Mouse (Mus musculus): Measurements from ENCODE around the gene Rsph9. TPM values are rescaled to one million over a fixed set of nuclear protein-coding genes. Genes with fewer than 3 reads are reported as not detected.

Rsph9 gene
- polyA plus RNA-seq (2014; fragmentation: Nextera tagmentation; extraction: Ambion mirVana): 13.1 and 15.8 TPM in 2 replicates

DNA sequence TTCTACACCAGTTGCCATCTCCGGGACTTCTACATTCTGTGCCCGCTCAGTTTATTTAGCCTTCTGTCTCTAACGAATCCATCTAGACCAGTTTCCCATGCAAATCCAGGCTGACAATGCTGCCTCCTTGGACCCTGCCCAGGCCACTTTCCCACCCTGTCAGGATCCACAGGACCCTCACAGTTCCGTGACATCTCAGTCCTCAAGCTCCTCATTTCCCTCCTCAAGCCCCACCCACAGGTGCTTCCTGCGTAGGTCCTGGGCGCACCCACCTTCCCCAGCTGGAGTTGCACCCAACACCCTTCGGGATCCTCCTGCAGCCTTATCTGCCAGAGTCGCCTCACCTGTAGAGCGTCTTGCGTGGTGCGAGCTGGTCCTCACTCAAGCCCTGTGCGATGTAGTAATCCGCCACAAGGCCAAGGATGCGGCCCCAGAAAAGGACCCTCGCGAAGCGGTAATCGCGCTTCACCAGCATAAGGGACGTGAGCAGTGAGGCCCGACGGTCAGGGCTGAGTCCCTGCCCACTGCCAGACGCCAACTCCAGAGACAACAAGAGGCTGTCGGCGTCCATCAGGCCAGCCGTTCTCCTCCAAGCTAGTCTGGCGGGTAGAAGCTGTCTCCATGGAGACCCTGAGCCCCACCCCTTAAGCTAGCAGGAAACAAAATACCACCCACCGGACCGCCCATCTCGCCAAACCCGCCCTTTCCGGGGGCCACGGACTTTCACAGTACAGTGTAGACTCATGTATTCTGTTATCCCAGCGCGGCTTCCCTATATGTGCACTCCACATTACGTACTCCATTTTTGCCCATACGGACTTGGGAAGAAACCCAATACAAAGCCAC is at the start of gene Rsph9:
Gene Rsph9, minus strand, starts transcription at position 639 of the 846 bp plus-strand sequence.
- Histone ChIP-seq H3K27ac (ENCODE audit: low read length) (peak within 1 kb of the TSS; percentile 39; the same call in 1 of the 2 replicates), H3K9me3 (ENCODE audit: control insufficient read depth, low read depth, low read length) (no peaks in the 10 kb centered on the region), H3K36me3 (ENCODE audit: control insufficient read depth, insufficient read depth, low read length) (peaks cover 20% of the 10 kb centered on the region), H3K9ac (replicated peaks; ENCODE audit: low read depth, low read length) (no peak within 1 kb of the TSS; the same call in 1 of the 2 replicates), H3K27me3 (ENCODE audit: control insufficient read depth, insufficient read depth, low read length) (no peaks in the 10 kb centered on the region), H3K4me1 (ENCODE audit: control insufficient read depth, insufficient read depth, low read length) (peaks cover 4% of the 10 kb centered on the region), H3K4me3 (ENCODE audit: low read depth, low read length) (peak within 1 kb of the TSS; percentile 38), H3K4me2 (replicated peaks; ENCODE audit: low read depth, low read length) (peak within 1 kb of the TSS; percentile 82)
- ATAC-seq (ENCODE audit: insufficient number of reproducible peaks, insufficient read depth, low FRiP score, low read depth): peak; percentile 97
- WGBS: 5% methylated on average over 37 of the region's 37 CpGs

DNA sequence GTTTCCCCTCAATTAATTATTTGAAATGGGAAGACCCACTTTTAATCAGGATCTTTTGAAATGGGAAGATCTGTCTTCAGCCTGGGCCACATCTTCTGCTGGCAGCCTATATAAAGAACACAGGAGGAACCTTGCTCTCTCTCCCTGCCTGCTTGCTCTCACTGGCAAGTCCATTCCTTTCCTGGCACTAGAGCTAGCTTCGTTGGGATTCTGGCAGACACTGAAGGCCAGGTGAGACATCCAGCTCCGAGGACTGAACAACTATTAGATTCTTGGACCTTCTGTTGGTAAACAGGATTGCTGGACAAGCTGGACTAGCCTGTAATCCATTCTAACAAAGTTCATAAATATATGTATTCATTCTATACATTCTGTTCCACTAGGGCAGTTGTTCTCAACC is 44.8 kb upstream of the Rsph9 start:
- Histone ChIP-seq H3K36me3 (ENCODE audit: control insufficient read depth, insufficient read depth, low read length) (peaks cover 64% of the 10 kb centered on the region), H3K27me3 (ENCODE audit: control insufficient read depth, insufficient read depth, low read length) (no peaks in the 10 kb centered on the region), H3K4me2 (replicated peaks; ENCODE audit: low read depth, low read length) (no peak overlapping the region), H3K27ac (ENCODE audit: low read length) (no peak overlapping the region), H3K4me3 (ENCODE audit: low read depth, low read length) (no peak overlapping the region), H3K9ac (replicated peaks; ENCODE audit: low read depth, low read length) (no peak overlapping the region), H3K9me3 (ENCODE audit: control insufficient read depth, low read depth, low read length) (no peaks in the 10 kb centered on the region), H3K4me1 (ENCODE audit: control insufficient read depth, insufficient read depth, low read length) (no peaks in the 10 kb centered on the region)
- no peak for ATAC-seq (ENCODE audit: insufficient number of reproducible peaks, insufficient read depth, low FRiP score, low read depth)
- WGBS: 96% methylated on average over 2 of the region's 2 CpGs

DNA sequence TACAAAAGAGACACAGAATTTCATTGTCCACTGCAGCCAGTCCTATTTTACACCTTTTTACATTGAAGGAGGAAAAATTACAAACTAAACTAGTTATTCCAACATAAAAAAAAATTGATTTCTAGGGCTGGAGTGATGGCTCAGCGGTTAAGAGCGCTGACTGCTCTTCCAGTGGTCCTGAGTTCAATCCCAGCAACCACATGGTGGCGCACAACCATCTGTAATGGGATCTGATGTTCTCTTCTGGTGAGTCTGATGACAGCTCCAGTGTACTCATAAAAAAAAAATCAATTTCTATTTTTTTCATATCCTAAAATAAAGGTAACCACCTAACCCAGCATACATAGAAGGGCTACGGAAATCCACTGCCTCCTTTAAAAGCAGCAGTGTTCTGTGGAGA is 38.3 kb upstream of the Rsph9 start:
- H3K4me3 ChIP-seq (ENCODE audit: low read depth, low read length): no peak overlapping the region
- no peaks in the 10 kb centered on the region for H3K27me3 ChIP-seq (ENCODE audit: control insufficient read depth, insufficient read depth, low read length)
- no peak overlapping the region for H3K27ac ChIP-seq (ENCODE audit: low read length)
- H3K36me3 ChIP-seq (ENCODE audit: control insufficient read depth, insufficient read depth, low read length): peaks cover 76% of the 10 kb centered on the region
- 84% methylated on average over 4 of the region's 4 CpGs for WGBS
- H3K9me3 ChIP-seq (ENCODE audit: control insufficient read depth, low read depth, low read length): no peaks in the 10 kb centered on the region
- no peaks in the 10 kb centered on the region for H3K4me1 ChIP-seq (ENCODE audit: control insufficient read depth, insufficient read depth, low read length)
- no peak for ATAC-seq (ENCODE audit: insufficient number of reproducible peaks, insufficient read depth, low FRiP score, low read depth)
- no peak overlapping the region for H3K4me2 ChIP-seq (replicated peaks; ENCODE audit: low read depth, low read length)
- H3K9ac ChIP-seq (replicated peaks; ENCODE audit: low read depth, low read length): no peak overlapping the region

DNA sequence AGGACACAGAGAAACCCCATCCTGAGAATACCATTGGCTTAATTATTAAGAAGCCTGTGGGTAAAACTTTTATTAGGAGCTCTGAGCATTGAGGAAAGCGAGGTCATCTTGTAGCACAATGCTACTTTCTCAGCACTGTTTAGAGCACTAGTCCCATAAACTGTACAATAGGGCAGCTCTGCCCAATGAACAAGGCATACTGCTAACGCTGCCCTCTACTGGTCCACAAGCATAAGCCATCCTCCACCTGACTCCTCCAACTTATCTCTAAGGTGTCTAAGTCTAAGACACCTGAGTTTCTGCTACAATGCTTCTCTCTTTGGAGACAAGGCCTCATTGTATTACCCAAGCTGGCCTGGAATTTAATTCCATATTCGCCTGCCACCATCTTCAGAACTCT is 26.5 kb upstream of the Rsph9 start:
- Histone ChIP-seq H3K9me3 (ENCODE audit: control insufficient read depth, low read depth, low read length) (no peaks in the 10 kb centered on the region), H3K4me3 (ENCODE audit: low read depth, low read length) (no peak overlapping the region), H3K27ac (ENCODE audit: low read length) (no peak overlapping the region), H3K4me2 (replicated peaks; ENCODE audit: low read depth, low read length) (no peak overlapping the region), H3K4me1 (ENCODE audit: control insufficient read depth, insufficient read depth, low read length) (no peaks in the 10 kb centered on the region), H3K36me3 (ENCODE audit: control insufficient read depth, insufficient read depth, low read length) (peaks cover 82% of the 10 kb centered on the region), H3K9ac (replicated peaks; ENCODE audit: low read depth, low read length) (no peak overlapping the region), H3K27me3 (ENCODE audit: control insufficient read depth, insufficient read depth, low read length) (no peaks in the 10 kb centered on the region)
- no peak for ATAC-seq (ENCODE audit: insufficient number of reproducible peaks, insufficient read depth, low FRiP score, low read depth)
- WGBS: 76% methylated on average over 3 of the region's 3 CpGs

DNA sequence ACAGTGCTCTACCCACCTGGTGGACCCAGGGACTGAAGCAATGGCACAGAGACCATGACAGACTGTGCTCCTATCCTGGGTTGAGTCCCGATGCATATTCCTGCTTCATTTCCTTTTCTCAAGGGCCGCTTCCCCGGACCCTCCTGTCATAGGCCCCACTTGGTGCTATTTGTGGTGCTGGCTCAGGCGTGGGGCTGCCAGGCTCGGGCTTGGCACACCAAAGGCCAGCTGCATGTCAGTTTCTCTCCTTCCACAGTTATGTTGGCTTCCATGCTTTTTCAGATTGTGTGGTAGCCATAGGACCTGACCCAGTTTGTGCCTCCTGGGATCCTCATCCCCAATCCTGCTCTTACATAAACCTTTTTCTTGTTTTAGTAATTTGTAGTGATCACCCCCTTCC is 24.8 kb upstream of the Rsph9 start:
- H3K4me2 ChIP-seq (replicated peaks; ENCODE audit: low read depth, low read length): no peak overlapping the region
- H3K36me3 ChIP-seq (ENCODE audit: control insufficient read depth, insufficient read depth, low read length): peaks cover 87% of the 10 kb centered on the region
- 94% methylated on average over 5 of the region's 5 CpGs for WGBS
- H3K27me3 ChIP-seq (ENCODE audit: control insufficient read depth, insufficient read depth, low read length): no peaks in the 10 kb centered on the region
- no peak overlapping the region for H3K9ac ChIP-seq (replicated peaks; ENCODE audit: low read depth, low read length)
- no peak overlapping the region for H3K27ac ChIP-seq (ENCODE audit: low read length)
- H3K4me3 ChIP-seq (ENCODE audit: low read depth, low read length): no peak overlapping the region
- H3K4me1 ChIP-seq (ENCODE audit: control insufficient read depth, insufficient read depth, low read length): no peaks in the 10 kb centered on the region
- no peak for ATAC-seq (ENCODE audit: insufficient number of reproducible peaks, insufficient read depth, low FRiP score, low read depth)
- H3K9me3 ChIP-seq (ENCODE audit: control insufficient read depth, low read depth, low read length): no peaks in the 10 kb centered on the region

DNA sequence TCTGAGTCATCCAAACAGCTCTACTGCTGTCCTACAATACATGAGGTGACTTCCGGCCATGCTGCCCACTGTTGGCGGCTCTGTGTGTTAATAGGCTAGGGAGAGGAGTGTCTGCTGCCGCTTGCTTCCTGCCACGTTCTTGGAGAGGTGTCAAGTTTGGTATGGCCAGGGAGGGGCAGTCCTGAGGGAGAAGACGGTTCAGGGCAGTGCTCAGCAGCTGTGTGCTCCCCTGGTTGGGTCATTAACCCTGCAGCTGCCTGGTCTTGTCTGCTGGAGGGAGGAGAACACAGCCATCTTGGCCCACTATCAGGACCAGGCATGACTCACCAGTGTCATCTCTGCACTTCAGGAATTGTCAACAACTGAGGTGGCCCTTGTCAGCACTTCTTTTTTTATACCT is 24.3 kb upstream of the Rsph9 start:
- no peak for ATAC-seq (ENCODE audit: insufficient number of reproducible peaks, insufficient read depth, low FRiP score, low read depth)
- H3K4me3 ChIP-seq (ENCODE audit: low read depth, low read length): no peak overlapping the region
- no peak overlapping the region for H3K27ac ChIP-seq (ENCODE audit: low read length)
- no peak overlapping the region for H3K9ac ChIP-seq (replicated peaks; ENCODE audit: low read depth, low read length)
- 0 out of 2 replicates have a peak, but pooled peaks cover under 1% of the 10 kb centered on the region for H3K4me1 ChIP-seq (ENCODE audit: control insufficient read depth, insufficient read depth, low read length)
- no peak overlapping the region for H3K4me2 ChIP-seq (replicated peaks; ENCODE audit: low read depth, low read length)
- H3K36me3 ChIP-seq (ENCODE audit: control insufficient read depth, insufficient read depth, low read length): peaks cover 87% of the 10 kb centered on the region
- no peaks in the 10 kb centered on the region for H3K9me3 ChIP-seq (ENCODE audit: control insufficient read depth, low read depth, low read length)
- 53% methylated on average over 5 of the region's 5 CpGs for WGBS
- H3K27me3 ChIP-seq (ENCODE audit: control insufficient read depth, insufficient read depth, low read length): no peaks in the 10 kb centered on the region

DNA sequence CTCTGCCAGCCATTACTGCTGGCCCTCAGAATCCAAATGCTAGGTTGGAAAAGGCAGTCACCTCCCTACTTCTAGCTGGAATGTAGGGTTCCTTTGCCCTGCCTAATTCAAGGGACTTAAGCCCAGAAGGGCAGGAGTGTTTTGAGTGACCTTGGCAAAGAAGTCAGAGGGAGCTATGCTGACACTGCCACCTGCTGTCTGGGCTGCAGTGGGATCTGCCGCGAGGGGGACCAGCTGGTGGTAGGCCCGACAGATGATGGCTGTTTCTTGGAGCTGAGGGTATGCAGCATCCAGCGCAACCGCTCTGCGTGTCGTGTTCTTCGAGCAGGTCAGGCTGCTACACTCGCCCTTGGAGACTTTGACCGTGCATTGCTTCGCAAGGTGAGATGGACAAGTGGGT is 23.0 kb upstream of the Rsph9 start:
- Histone ChIP-seq H3K27me3 (ENCODE audit: control insufficient read depth, insufficient read depth, low read length) (no peaks in the 10 kb centered on the region), H3K4me2 (replicated peaks; ENCODE audit: low read depth, low read length) (no peak overlapping the region), H3K9me3 (ENCODE audit: control insufficient read depth, low read depth, low read length) (no peaks in the 10 kb centered on the region), H3K36me3 (ENCODE audit: control insufficient read depth, insufficient read depth, low read length) (peaks cover 73% of the 10 kb centered on the region), H3K4me3 (ENCODE audit: low read depth, low read length) (no peak overlapping the region), H3K27ac (ENCODE audit: low read length) (no peak overlapping the region), H3K9ac (replicated peaks; ENCODE audit: low read depth, low read length) (no peak overlapping the region), H3K4me1 (ENCODE audit: control insufficient read depth, insufficient read depth, low read length) (peaks cover 13% of the 10 kb centered on the region)
- WGBS: 77% methylated on average over 11 of the region's 11 CpGs
- ATAC-seq (ENCODE audit: insufficient number of reproducible peaks, insufficient read depth, low FRiP score, low read depth): no peak

DNA sequence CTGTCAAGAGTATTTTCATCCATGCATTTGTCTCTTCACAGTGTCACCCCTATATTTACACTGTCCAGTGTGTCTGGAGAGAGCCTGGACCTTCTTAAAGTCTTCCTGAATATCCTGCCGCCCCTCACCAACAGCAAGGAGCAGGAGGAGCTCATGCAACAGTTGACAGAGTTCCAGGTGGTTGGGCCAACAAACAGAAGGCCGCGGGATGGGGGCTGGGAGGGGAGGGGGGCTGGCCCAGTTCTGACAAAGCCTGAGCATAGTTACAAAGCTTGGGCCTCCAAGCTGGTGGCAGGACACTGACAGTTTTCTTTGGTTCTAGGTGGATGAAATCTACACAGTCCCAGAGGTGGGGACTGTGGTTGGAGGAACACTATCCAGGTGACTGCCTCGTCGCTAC is 22.3 kb upstream of the Rsph9 start:
- no peak overlapping the region for H3K4me3 ChIP-seq (ENCODE audit: low read depth, low read length)
- no peak overlapping the region for H3K9ac ChIP-seq (replicated peaks; ENCODE audit: low read depth, low read length)
- H3K4me2 ChIP-seq (replicated peaks; ENCODE audit: low read depth, low read length): no peak overlapping the region
- H3K36me3 ChIP-seq (ENCODE audit: control insufficient read depth, insufficient read depth, low read length): peaks cover 69% of the 10 kb centered on the region
- H3K27ac ChIP-seq (ENCODE audit: low read length): no peak overlapping the region
- H3K4me1 ChIP-seq (ENCODE audit: control insufficient read depth, insufficient read depth, low read length): peaks cover 17% of the 10 kb centered on the region
- WGBS: 81% methylated on average over 5 of the region's 5 CpGs
- ATAC-seq (ENCODE audit: insufficient number of reproducible peaks, insufficient read depth, low FRiP score, low read depth): no peak
- no peaks in the 10 kb centered on the region for H3K27me3 ChIP-seq (ENCODE audit: control insufficient read depth, insufficient read depth, low read length)
- no peaks in the 10 kb centered on the region for H3K9me3 ChIP-seq (ENCODE audit: control insufficient read depth, low read depth, low read length)
